Mouse (Mus musculus) CD4-positive, CD25-positive, alpha-beta regulatory T cell, adult 4 months (primary cell): ENCODE data around the gene Pbld1. TPM values are rescaled to one million over a fixed set of nuclear protein-coding genes. Genes with fewer than 3 reads are reported as not detected.
"Not testable (repeated sequence)": the region's sequence is repeated elsewhere in the genome, so short reads cannot be mapped to it uniquely, and the experiment has no call there.

Experiments used
- ATAC-seq: one replicate; pipeline ENCODE4 v1.8.0; 2017
- polyA plus RNA-seq, 2 experiments: library from polyadenylated mRNA; unstranded; fragments of 100-300 nt; shearing (Covaris generic); gene quantifications; one replicate each; pipeline ENCODE4 v1.2.1; 2017

Pbld1 gene
- polyA plus RNA-seq, 2 experiments from 2014 or later: 0.13 TPM; not detected in 1

- ATAC-seq: no peak
Measured at GRCm38 (mm10) chr10:63043154-63043553, 16.8 kb upstream of the Pbld1 start.

GRCm38 (mm10) chr10:63047751-63048150 lies 12.2 kb upstream of the Pbld1 start:
- no peak for ATAC-seq

- ATAC-seq: no peak
Measured at GRCm38 (mm10) chr10:63049106-63049505, 10.9 kb upstream of the Pbld1 start.

- ATAC-seq: no peak
Measured at GRCm38 (mm10) chr10:63051267-63051666, 8.7 kb upstream of the Pbld1 start.

GRCm38 (mm10) chr10:63052011-63052410 lies 8.0 kb upstream of the Pbld1 start:
- ATAC-seq: no peak

GRCm38 (mm10) chr10:63053007-63053406 lies 7.0 kb upstream of the Pbld1 start:
- no peak for ATAC-seq

- ATAC-seq: not testable (repeated sequence)
Measured at GRCm38 (mm10) chr10:63054071-63054470, 5.9 kb upstream of the Pbld1 start.

GRCm38 (mm10) chr10:63054586-63054985 lies 5.4 kb upstream of the Pbld1 start:
- ATAC-seq: no peak

- ATAC-seq: no peak
Measured at GRCm38 (mm10) chr10:63056966-63057750, 2.8 kb upstream of the Pbld1 start.

GRCm38 (mm10) chr10:63060406-63060805 lies 444 bp downstream of the Pbld1 start:
- ATAC-seq: no peak

GRCm38 (mm10) chr10:63061266-63061665 lies 1.3 kb downstream of the Pbld1 start:
- ATAC-seq: no peak

- no peak for ATAC-seq
Measured at GRCm38 (mm10) chr10:63062696-63063095, 2.7 kb downstream of the Pbld1 start.

GRCm38 (mm10) chr10:63063365-63063764 lies 3.4 kb downstream of the Pbld1 start:
- no peak for ATAC-seq

GRCm38 (mm10) chr10:63064516-63064915 lies 4.6 kb downstream of the Pbld1 start:
- no peak for ATAC-seq

GRCm38 (mm10) chr10:63065561-63065960 lies 5.6 kb downstream of the Pbld1 start:
- ATAC-seq: no peak

GRCm38 (mm10) chr10:63065988-63066387 lies 6.0 kb downstream of the Pbld1 start:
- peak; percentile 85 for ATAC-seq

GRCm38 (mm10) chr10:63086304-63086703 lies 26.3 kb downstream of the Pbld1 start:
- ATAC-seq: no peak

GRCm38 (mm10) chr10:63089103-63089757 lies 29.3 kb downstream of the Pbld1 start:
- ATAC-seq: no peak

GRCm38 (mm10) chr10:63089758-63090571 lies 30.0 kb downstream of the Pbld1 start:
- no peak for ATAC-seq

- ATAC-seq: no peak
Measured at GRCm38 (mm10) chr10:63091915-63092314, 32.0 kb downstream of the Pbld1 start.

GRCm38 (mm10) chr10:63092616-63093550 lies 32.9 kb downstream of the Pbld1 start:
- no peak for ATAC-seq

- no peak for ATAC-seq
Measured at GRCm38 (mm10) chr10:63096757-63097156, 36.8 kb downstream of the Pbld1 start.
